ENCODE assay signal across 7 mouse cellular contexts in genomic region chr7:78766019-78766683, GRCm38 (mm10). TPM values are rescaled to one million over a fixed set of nuclear protein-coding genes. Genes with fewer than 3 reads are reported as not detected.
DNase-seq lines count a peak whose midpoint lies in the region; ATAC-seq and TF ChIP-seq lines count a peak whose summit lies in the region.

No protein-coding gene starts in this region.

- peak; percentile 65 for TF ChIP-seq CTCF in gastrocnemius, adult 2 months (IDR thresholded peaks at IDR 0.05)
- TF ChIP-seq CTCF in spleen, adult 2 months (IDR thresholded peaks at IDR 0.05; ENCODE audit: extremely low read depth, insufficient read depth, insufficient read length, insufficient replicate concordance), result peak; percentile 64; the same call in 1 of the 2 replicates

- no peak overlapping the region for H3K9ac ChIP-seq in intestine, embryonic 15.5 days
- no peak overlapping the region for H3K9ac ChIP-seq in midbrain, embryonic 14.5 days (replicated peaks; ENCODE audit: low read length)

- ATAC-seq in intestine, embryonic 15.5 days, result 0 out of 2 replicates have a peak, but pooled peaks have one; percentile 28
- peak; percentile 71; the same call in 1 of the 2 replicates for ATAC-seq in midbrain, embryonic 14.5 days (ENCODE audit: low FRiP score, low TSS enrichment)

- no peaks in the 10 kb centered on the region for H3K27me3 ChIP-seq in intestine, embryonic 15.5 days (replicated peaks)
- no peaks in the 10 kb centered on the region for H3K27me3 ChIP-seq in midbrain, embryonic 14.5 days (ENCODE audit: control insufficient read depth, insufficient read depth, low read length)
- no peaks in the 10 kb centered on the region for H3K27me3 ChIP-seq in spleen, adult 2 months (ENCODE audit: control insufficient read depth, insufficient read depth, low read length)

- WGBS in intestine, embryonic 15.5 days, result 22% methylated on average over 18 of the region's 18 CpGs
- WGBS in midbrain, embryonic 14.5 days, result 22% methylated on average over 18 of the region's 18 CpGs
- WGBS in spleen, adult 2 months, result 26% methylated on average over 18 of the region's 18 CpGs

- H3K9me3 ChIP-seq in intestine, embryonic 15.5 days, result no peaks in the 10 kb centered on the region
- H3K9me3 ChIP-seq in midbrain, embryonic 14.5 days (ENCODE audit: control insufficient read depth, low read length), result no peaks in the 10 kb centered on the region

- H3K4me3 ChIP-seq in gastrocnemius, adult 2 months, result no peak overlapping the region
- no peak overlapping the region for H3K4me3 ChIP-seq in intestine, embryonic 15.5 days (replicated peaks)
- H3K4me3 ChIP-seq in midbrain, embryonic 14.5 days (replicated peaks; ENCODE audit: low read depth, low read length), result no peak overlapping the region
- no peak overlapping the region for H3K4me3 ChIP-seq in spleen, adult 2 months (ENCODE audit: extremely low read depth, insufficient read depth, insufficient read length)

- H3K4me1 ChIP-seq in intestine, embryonic 15.5 days (replicated peaks), result 0 out of 2 replicates have a peak, but pooled peaks cover 3% of the 10 kb centered on the region
- no peaks in the 10 kb centered on the region for H3K4me1 ChIP-seq in midbrain, embryonic 14.5 days (ENCODE audit: control insufficient read depth, insufficient read depth, low read length)
- H3K4me1 ChIP-seq in spleen, adult 2 months (ENCODE audit: control insufficient read depth, insufficient read depth, insufficient read length), result no peaks in the 10 kb centered on the region

- H3K36me3 ChIP-seq in intestine, embryonic 15.5 days, result no peaks in the 10 kb centered on the region
- H3K36me3 ChIP-seq in midbrain, embryonic 14.5 days (ENCODE audit: control insufficient read depth, insufficient read depth, low read length), result no peaks in the 10 kb centered on the region
- no peaks in the 10 kb centered on the region for H3K36me3 ChIP-seq in spleen, adult 2 months (ENCODE audit: control insufficient read depth, insufficient read depth, low read length)

- DNase-seq in ZHBTc4 (ENCODE audit: low read depth, low spot score), result peak; percentile 84
- peak; percentile 92 to 95 for DNase-seq in cerebellum, postnatal 25 days
- DNase-seq in gastrocnemius, adult 2 months, result peak; percentile 43
- DNase-seq in left cerebral cortex, postnatal 14 days (ENCODE audit: low spot score in 2 of 2), result peak; percentile 92 to 94
- DNase-seq in midbrain, embryonic 14.5 days, result peak; percentile 94
- DNase-seq in spleen, adult 2 months (ENCODE audit: low read depth in 1 of 2, low spot score in 2 of 2), result peak; percentile 35 to 59

- no peak overlapping the region for H3K27ac ChIP-seq in gastrocnemius, adult 2 months
- H3K27ac ChIP-seq in intestine, embryonic 15.5 days, result no peak overlapping the region
- H3K27ac ChIP-seq in midbrain, embryonic 14.5 days (replicated peaks; ENCODE audit: low read depth, low read length), result no peak overlapping the region
- H3K27ac ChIP-seq in spleen, adult 2 months (ENCODE audit: insufficient read depth, low read length), result no peak overlapping the region

- TF ChIP-seq POLR2A in spleen, adult 2 months (IDR thresholded peaks at IDR 0.05; ENCODE audit: low read depth, low read length), result no peak

- no peak overlapping the region for H3K4me2 ChIP-seq in intestine, embryonic 15.5 days (replicated peaks)
- peak overlapping the region; percentile 9; the same call in 1 of the 2 replicates for H3K4me2 ChIP-seq in midbrain, embryonic 14.5 days (ENCODE audit: low read length)

- intact Hi-C loops in gastrocnemius, adult 2 months (cut with DNase I), result no loop called here
- intact Hi-C loops in left cerebral cortex, postnatal 14 days (cut with DNase I), result loop anchor here (5.0 kb wide), 2 partner anchors 169 to 189 kb away; no protein-coding TSS in a partner anchor

RNA-seq across cellular contexts. Expression of gene Mrps11, which starts 16.8 kb away (rescaled TPM):
- total RNA-seq in gastrocnemius, adult 2 months (2021), result 10 to 100 TPM; 27.7 to 37.1 TPM
- polyA plus RNA-seq in intestine, embryonic 15.5 days (2015; fragmentation: Nextera tagmentation; extraction: Ambion mirVana), result 58.9 and 63.7 TPM in 2 replicates
- 10 to 100 TPM; 39.3 to 39.9 TPM for total RNA-seq in left cerebral cortex, postnatal 14 days (2021)
- 64.0 and 74.8 TPM in 2 replicates for polyA plus RNA-seq in midbrain, embryonic 14.5 days (2014; fragmentation: Nextera tagmentation; extraction: Ambion mirVana)
- 20.4 and 27.8 TPM in 2 replicates for polyA plus RNA-seq in spleen, adult 2 months (2012; rRNA removed)

RNA-seq across cellular contexts. Expression of gene Mrpl46, which starts 17.2 kb away (rescaled TPM):
- 10 to 100 TPM; 22.3 to 34.2 TPM for total RNA-seq in gastrocnemius, adult 2 months (2021)
- 85.0 and 88.6 TPM in 2 replicates for polyA plus RNA-seq in intestine, embryonic 15.5 days (2015; fragmentation: Nextera tagmentation; extraction: Ambion mirVana)
- total RNA-seq in left cerebral cortex, postnatal 14 days (2021), result 10 to 100 TPM; 27.2 to 32.0 TPM
- 55.9 and 60.6 TPM in 2 replicates for polyA plus RNA-seq in midbrain, embryonic 14.5 days (2014; fragmentation: Nextera tagmentation; extraction: Ambion mirVana)
- 9.4 and 15.2 TPM in 2 replicates for polyA plus RNA-seq in spleen, adult 2 months (2012; rRNA removed)

RNA-seq across cellular contexts. Expression of gene Ntrk3, which starts 28.3 kb away (rescaled TPM):
- total RNA-seq in gastrocnemius, adult 2 months (2021), result 1 to 10 TPM; 1.1 to 1.5 TPM
- polyA plus RNA-seq in intestine, embryonic 15.5 days (2015; fragmentation: Nextera tagmentation; extraction: Ambion mirVana), result 2.3 and 2.9 TPM in 2 replicates
- total RNA-seq in left cerebral cortex, postnatal 14 days (2021), result 100 to 1,000 TPM; 137 TPM
- polyA plus RNA-seq in midbrain, embryonic 14.5 days (2014; fragmentation: Nextera tagmentation; extraction: Ambion mirVana), result 27.0 and 27.1 TPM in 2 replicates
- polyA plus RNA-seq in spleen, adult 2 months (2012; rRNA removed), result 1.5 and 2.0 TPM in 2 replicates

Comparison
In these comparisons a context has a peak if more than half of its experiments do, and no peak if none do; other contexts are left out.
1. DNase-seq: peak in every context shown above with its lines; median percentile 94 in midbrain, embryonic 14.5 days; 94 in cerebellum, postnatal 25 days; 93 in left cerebral cortex, postnatal 14 days; 84 in ZHBTc4; 47 in spleen, adult 2 months; 43 in gastrocnemius, adult 2 months.